Mouse (Mus musculus) liver, postnatal 0 days (tissue): ENCODE measurements around the gene Chchd4.

Experiments used
- CTCF ChIP-seq: sonication (generic); IDR thresholded peaks from 2 replicates; pipeline ENCODE4 v1.5.1; 2016; ENCODE audit warnings: antibody characterized with exemption, low read depth
- EP300 ChIP-seq: IDR thresholded peaks from 2 replicates; pipeline ENCODE4 v1.6.1; 2016; ENCODE audit warnings: antibody characterized with exemption, low read depth, mild to moderate bottlenecking

DNA sequence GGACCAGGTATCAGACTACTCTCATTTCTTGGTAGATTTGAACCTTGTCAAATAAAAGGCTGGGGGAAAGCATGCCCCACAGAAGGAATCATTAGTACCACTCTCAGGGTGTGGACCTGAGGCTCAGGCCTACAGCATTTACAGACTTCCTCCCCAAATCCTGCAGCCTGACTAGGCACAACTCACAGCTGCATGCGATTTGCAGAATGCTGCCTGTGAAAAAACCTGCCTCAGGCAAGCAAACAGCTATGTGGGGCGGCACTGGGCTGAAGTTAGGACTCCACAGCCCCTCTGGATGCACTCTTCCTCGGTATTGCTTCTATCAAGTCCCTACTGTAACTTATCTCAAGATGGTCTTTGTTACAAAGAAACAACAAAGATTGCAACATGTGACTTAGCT lies 34.7 kb upstream of the Chchd4 start:
- TF ChIP-seq CTCF (no peak), EP300 (no peak)
